Mouse (Mus musculus): ENCODE data around the gene Col4a2.
A peak's percentile ranks its signal among the peaks of the same experiment; 100 is the strongest.

The Col4a2 gene

DNA sequence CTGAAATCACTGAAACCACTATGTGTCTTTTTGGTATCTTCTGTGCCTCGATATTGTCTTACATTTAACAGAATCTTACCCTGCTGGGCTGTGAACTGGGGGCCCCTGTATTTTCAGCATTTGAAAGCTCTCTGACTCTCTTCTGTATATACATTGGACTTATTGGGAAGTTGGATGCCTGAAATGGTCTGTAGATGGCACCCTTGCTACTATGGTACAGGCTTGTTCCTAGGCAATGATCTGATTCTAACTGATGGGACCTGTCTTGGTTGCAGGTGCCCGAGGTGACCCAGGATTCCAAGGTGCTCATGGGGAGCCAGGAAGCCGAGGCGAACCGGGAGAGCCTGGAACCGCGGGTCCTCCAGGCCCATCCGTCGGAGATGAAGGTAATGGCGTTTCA, 102.5 kb downstream of the Col4a2 start:
- DNase-seq (ENCODE audit: low read depth): no peak

- no peak for DNase-seq (ENCODE audit: low read depth)
These were observed 105.2 kb downstream of the Col4a2 start for GRCm38 (mm10) chr8:11417762-11418161.

- DNase-seq (ENCODE audit: low read depth): no peak
These were observed 106.6 kb downstream of the Col4a2 start for GRCm38 (mm10) chr8:11419232-11419631.

- peak; percentile 34 for DNase-seq (ENCODE audit: low read depth)
These were observed 107.0 kb downstream of the Col4a2 start for GRCm38 (mm10) chr8:11419645-11420044.

GRCm38 (mm10) chr8:11421105-11421504, 108.5 kb downstream of the Col4a2 start:
- no peak for DNase-seq (ENCODE audit: low read depth)

GRCm38 (mm10) chr8:11421968-11422367, 109.4 kb downstream of the Col4a2 start:
- no peak for DNase-seq (ENCODE audit: low read depth)

GRCm38 (mm10) chr8:11423091-11423490, 110.5 kb downstream of the Col4a2 start:
- DNase-seq (ENCODE audit: low read depth): no peak

GRCm38 (mm10) chr8:11430688-11431087, 118.1 kb downstream of the Col4a2 start:
- DNase-seq (ENCODE audit: low read depth): no peak

GRCm38 (mm10) chr8:11437862-11438261, 125.3 kb downstream of the Col4a2 start:
- no peak for DNase-seq (ENCODE audit: low read depth)

- no peak for DNase-seq (ENCODE audit: low read depth)
These were observed 128.7 kb downstream of the Col4a2 start for GRCm38 (mm10) chr8:11441291-11441690.

- DNase-seq (ENCODE audit: low read depth): no peak
These were observed 131.0 kb downstream of the Col4a2 start for GRCm38 (mm10) chr8:11443611-11444010.

GRCm38 (mm10) chr8:11444216-11444615, 131.6 kb downstream of the Col4a2 start:
- no peak for DNase-seq (ENCODE audit: low read depth)

- no peak for DNase-seq (ENCODE audit: low read depth)
These were observed 133.2 kb downstream of the Col4a2 start for GRCm38 (mm10) chr8:11445790-11446189.

DNA sequence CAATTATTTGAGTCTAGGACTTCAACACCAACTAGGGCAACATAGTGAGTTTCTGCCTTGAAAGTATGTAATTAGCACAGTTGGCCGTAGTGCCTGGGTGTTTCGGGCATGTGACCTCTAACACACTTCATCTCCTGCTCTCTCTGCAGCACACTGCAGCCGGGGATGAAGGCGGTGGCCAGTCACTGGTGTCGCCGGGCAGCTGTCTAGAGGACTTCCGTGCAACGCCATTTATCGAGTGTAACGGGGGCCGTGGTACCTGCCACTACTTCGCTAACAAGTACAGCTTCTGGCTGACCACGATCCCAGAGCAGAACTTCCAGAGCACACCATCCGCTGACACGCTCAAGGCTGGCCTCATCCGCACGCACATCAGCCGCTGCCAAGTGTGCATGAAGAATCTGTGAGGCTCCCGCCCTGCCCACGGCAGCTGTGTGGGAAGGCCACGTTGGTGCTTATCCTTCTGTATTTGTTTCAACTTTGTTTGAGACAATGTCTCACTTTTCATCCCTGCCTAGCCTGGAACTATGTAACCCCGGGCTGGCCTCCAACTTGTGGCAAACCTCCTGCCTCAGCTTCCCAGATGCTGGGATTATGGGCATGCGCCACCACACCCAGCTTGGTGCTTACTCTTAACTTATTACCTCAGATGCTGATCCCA, 135.4 kb downstream of the Col4a2 start:
- DNase-seq (ENCODE audit: low read depth): no peak

GRCm38 (mm10) chr8:11450184-11451113, 137.8 kb downstream of the Col4a2 start:
- no peak for DNase-seq (ENCODE audit: low read depth)

- no peak for DNase-seq (ENCODE audit: low read depth)
These were observed 139.5 kb downstream of the Col4a2 start for GRCm38 (mm10) chr8:11452152-11452551.

- DNase-seq (ENCODE audit: low read depth): no peak
These were observed 140.0 kb downstream of the Col4a2 start for GRCm38 (mm10) chr8:11452559-11452958.

- DNase-seq (ENCODE audit: low read depth): no peak
These were observed 140.4 kb downstream of the Col4a2 start for GRCm38 (mm10) chr8:11452974-11453373.

- no peak for DNase-seq (ENCODE audit: low read depth)
These were observed 141.6 kb downstream of the Col4a2 start for GRCm38 (mm10) chr8:11454228-11454627.

DNA sequence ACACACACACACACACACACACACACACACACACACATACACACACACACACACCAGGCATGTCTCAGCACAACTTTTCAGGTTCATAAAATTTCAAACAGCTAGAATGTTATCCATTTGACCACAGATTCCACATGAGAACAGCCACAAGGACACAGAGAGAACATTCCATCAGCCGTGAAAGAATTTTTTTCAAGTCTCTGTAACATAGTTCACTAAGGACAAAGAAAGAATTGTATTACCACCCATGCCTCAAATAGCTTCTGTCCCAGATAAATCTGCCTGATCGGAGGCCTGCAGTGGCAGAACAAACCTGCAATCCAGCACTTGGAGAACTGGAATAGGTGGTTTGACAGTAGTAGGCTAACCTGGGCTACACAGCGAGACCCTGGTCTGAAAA, 144.7 kb downstream of the Col4a2 start:
- DNase-seq (ENCODE audit: low read depth): no peak

DNA sequence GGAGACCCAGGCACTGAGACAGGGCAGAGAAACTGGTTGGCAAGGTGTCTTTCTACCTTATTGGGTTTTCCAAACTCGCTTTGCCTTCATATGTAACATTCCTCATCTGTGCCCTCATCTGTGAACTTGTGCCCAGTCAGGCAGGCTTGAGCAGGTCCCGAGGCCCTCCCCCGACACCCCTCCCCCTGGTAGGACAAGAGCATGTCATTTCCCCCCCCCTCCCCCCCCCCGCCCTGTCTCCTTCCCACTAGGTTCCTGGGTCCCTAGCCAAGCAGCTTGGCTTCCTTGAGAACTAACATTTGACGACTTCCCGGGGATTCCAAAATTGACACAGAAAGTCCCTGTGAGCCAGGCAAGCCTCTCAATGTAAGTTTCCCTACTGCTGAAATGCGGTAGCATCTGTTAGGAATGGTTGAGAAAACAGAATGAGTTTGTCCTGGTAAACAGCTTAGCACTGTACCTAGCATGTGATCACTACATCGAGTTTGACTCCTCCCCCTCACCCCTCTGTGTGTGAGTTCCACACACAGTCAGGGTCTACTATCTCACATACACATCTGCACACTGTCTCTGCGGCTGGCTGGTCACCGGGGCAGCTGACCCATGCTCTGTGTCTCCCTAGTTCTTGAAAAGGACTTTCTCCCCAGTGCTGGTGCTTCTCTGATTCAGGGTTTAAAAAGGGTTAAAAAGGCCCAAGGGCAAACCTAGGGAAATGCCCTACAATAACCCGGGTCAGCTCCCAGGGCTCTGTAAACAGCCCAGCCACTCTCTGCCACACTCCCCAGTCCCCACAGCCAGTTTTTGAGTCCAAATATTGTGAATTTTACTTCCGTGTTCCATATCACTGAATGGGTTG, 145.6 kb downstream of the Col4a2 start:
- DNase-seq (ENCODE audit: low read depth): no peak

DNA sequence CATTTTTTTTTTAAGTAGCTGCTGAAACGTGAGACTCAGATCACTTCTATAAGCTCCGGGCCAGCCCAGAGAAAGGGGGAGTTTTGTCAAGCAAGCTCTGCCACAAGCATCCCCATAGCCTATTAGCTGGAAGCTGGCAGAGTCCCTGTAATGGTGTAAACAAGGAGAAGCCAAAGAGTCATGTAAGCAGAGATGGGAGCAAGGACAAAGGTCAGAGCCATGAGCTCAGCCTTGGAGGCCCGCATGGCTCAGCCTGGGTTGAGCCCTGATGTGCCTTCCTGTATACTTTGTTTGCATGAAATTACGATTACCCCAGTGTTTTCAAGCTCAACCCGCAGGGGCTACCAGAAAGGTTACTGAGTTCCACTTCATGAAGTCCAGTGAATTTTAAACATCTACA, 146.4 kb downstream of the Col4a2 start:
- no peak for DNase-seq (ENCODE audit: low read depth)

All from c-Kit-positive CD71-positive TER-119-negative erythroid progenitor cells, embryonic 14.5 days (primary cell).